Mouse (Mus musculus): ENCODE measurements around the gene Aldh16a1. TPM values are rescaled to one million over a fixed set of nuclear protein-coding genes. Genes with fewer than 3 reads are reported as not detected.

Gene Aldh16a1
- polyA plus RNA-seq, 1 experiment, result 34.6 TPM

DNA sequence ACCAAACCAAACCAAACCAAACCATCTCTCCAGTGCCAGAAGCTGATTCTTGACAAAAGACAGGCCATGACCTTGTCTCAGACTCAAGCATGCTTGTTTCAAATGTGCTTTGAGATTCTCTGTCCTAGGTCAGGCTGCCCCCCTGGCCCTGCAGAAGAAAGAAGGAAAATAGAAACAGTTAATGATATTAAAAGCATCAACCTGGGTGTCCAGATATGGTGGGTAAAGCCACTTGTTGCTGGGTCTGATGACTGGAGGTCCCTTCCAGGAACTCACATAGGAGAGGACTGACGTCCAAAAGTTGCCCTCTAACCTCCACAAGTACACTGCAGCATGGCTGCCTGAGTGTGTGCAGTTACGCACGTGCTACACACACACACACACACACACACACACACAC is 6.5 kb upstream of the Aldh16a1 start:
- Histone ChIP-seq H3K27me3 (ENCODE audit: control insufficient read depth, insufficient read depth, insufficient read length) (peaks cover 21% of the 10 kb centered on the region), H3ac (ENCODE audit: control insufficient read depth, insufficient read length, low read depth) (no peak overlapping the region), H3K36me3 (ENCODE audit: control insufficient read depth, insufficient read depth) (no peaks in the 10 kb centered on the region), H3K79me2 (ENCODE audit: control insufficient read depth, insufficient read depth) (no peaks in the 10 kb centered on the region), H3K79me3 (ENCODE audit: low read depth) (no peaks in the 10 kb centered on the region), H3K4me3 (ENCODE audit: insufficient read depth, poor library complexity, severe bottlenecking) (no peak overlapping the region)
- no peak for TF ChIP-seq USF1 (IDR thresholded peaks at IDR 0.05; ENCODE audit: low read depth)
- TF ChIP-seq MYOG (IDR thresholded peaks at IDR 0.05; ENCODE audit: control insufficient read depth, extremely low read depth, insufficient read length), result no peak
- TF ChIP-seq MAX (IDR thresholded peaks at IDR 0.05), result no peak
- TF ChIP-seq MYOD1 (IDR thresholded peaks at IDR 0.05; ENCODE audit: control insufficient read depth, insufficient read length, low read depth), result no peak
- no peak for TF ChIP-seq CTCF (IDR thresholded peaks at IDR 0.05; ENCODE audit: control insufficient read depth, insufficient read depth, insufficient read length)

DNA sequence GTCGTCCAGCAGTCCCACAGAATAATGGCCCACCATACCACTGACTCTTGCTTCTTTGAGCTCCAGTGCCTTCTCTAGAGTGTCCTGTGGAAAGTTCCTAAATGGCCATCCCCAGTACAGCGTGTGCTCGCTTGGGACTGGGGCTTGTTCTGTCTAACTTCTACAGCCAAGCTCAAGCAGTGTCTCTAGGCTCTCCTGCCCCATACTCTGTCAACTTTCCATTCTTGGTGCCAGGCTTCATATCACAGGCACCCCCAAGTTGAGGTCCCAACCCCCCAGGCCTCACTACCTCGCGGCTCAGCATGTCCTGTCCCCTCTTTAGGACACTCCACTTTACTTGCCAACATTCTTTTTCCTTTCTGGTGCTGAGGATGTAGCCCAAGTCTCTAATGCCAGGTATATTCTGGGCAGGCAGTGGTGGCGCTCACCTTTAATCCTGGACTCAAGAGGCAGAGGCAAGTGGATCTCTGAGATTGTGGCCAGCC is 6.0 kb upstream of the Aldh16a1 start:
- Histone ChIP-seq H3ac (ENCODE audit: control insufficient read depth, insufficient read length, low read depth) (no peak overlapping the region), H3K79me2 (ENCODE audit: control insufficient read depth, insufficient read depth) (no peaks in the 10 kb centered on the region), H3K79me3 (ENCODE audit: low read depth) (no peaks in the 10 kb centered on the region), H3K36me3 (ENCODE audit: control insufficient read depth, insufficient read depth) (no peaks in the 10 kb centered on the region), H3K4me3 (ENCODE audit: insufficient read depth, poor library complexity, severe bottlenecking) (no peak overlapping the region), H3K27me3 (ENCODE audit: control insufficient read depth, insufficient read depth, insufficient read length) (peaks cover 16% of the 10 kb centered on the region)
- no peak for TF ChIP-seq MYOG (IDR thresholded peaks at IDR 0.05; ENCODE audit: control insufficient read depth, extremely low read depth, insufficient read length)
- TF ChIP-seq FOSL1 (IDR thresholded peaks at IDR 0.05; ENCODE audit: insufficient read depth, low read length, poor library complexity, severe bottlenecking), result no peak
- TF ChIP-seq USF1 (IDR thresholded peaks at IDR 0.05; ENCODE audit: low read depth), result no peak
- TF ChIP-seq CTCF (IDR thresholded peaks at IDR 0.05; ENCODE audit: control insufficient read depth, insufficient read depth, insufficient read length), result no peak
- TF ChIP-seq CEBPB (IDR thresholded peaks at IDR 0.05; ENCODE audit: low read depth), result no peak
- no peak for TF ChIP-seq MAX (IDR thresholded peaks at IDR 0.05)
- TF ChIP-seq MYOD1 (IDR thresholded peaks at IDR 0.05; ENCODE audit: control insufficient read depth, insufficient read length, low read depth), result no peak

DNA sequence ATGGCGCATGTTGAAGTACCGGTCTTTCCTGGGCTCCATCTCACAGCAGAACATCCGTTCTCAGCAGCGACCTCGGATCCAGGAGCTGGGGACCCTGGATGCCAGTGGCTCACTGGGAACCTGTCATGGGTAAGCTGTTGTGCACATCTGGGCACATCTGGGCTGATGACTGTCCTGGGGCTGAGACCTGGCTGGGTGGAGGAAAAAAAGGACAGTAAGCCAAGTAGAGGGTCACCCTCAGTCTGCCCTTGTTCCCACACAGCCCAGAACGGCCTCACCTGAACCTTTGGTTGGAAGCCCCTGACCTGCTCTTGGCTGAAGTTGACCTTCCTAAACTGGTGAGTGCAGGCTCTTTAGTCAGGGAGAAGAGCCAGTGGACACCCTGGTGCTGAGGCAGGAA is 4.6 kb upstream of the Aldh16a1 start:
- H3K79me3 ChIP-seq (ENCODE audit: low read depth), result no peaks in the 10 kb centered on the region
- TF ChIP-seq MAX (IDR thresholded peaks at IDR 0.05) (no peak), CTCF (IDR thresholded peaks at IDR 0.05; ENCODE audit: control insufficient read depth, insufficient read depth, insufficient read length) (no peak), MYOG (IDR thresholded peaks at IDR 0.05; ENCODE audit: control insufficient read depth, extremely low read depth, insufficient read length) (no peak), USF1 (IDR thresholded peaks at IDR 0.05; ENCODE audit: low read depth) (no peak), CEBPB (IDR thresholded peaks at IDR 0.05; ENCODE audit: low read depth) (no peak), FOSL1 (IDR thresholded peaks at IDR 0.05; ENCODE audit: insufficient read depth, low read length, poor library complexity, severe bottlenecking) (no peak), MYOD1 (IDR thresholded peaks at IDR 0.05; ENCODE audit: control insufficient read depth, insufficient read length, low read depth) (no peak)
- no peaks in the 10 kb centered on the region for H3K36me3 ChIP-seq (ENCODE audit: control insufficient read depth, insufficient read depth)
- no peaks in the 10 kb centered on the region for H3K79me2 ChIP-seq (ENCODE audit: control insufficient read depth, insufficient read depth)
- no peak overlapping the region for H3K4me3 ChIP-seq (ENCODE audit: insufficient read depth, poor library complexity, severe bottlenecking)
- H3ac ChIP-seq (ENCODE audit: control insufficient read depth, insufficient read length, low read depth), result no peak overlapping the region
- H3K27me3 ChIP-seq (ENCODE audit: control insufficient read depth, insufficient read depth, insufficient read length), result peaks cover 5% of the 10 kb centered on the region

DNA sequence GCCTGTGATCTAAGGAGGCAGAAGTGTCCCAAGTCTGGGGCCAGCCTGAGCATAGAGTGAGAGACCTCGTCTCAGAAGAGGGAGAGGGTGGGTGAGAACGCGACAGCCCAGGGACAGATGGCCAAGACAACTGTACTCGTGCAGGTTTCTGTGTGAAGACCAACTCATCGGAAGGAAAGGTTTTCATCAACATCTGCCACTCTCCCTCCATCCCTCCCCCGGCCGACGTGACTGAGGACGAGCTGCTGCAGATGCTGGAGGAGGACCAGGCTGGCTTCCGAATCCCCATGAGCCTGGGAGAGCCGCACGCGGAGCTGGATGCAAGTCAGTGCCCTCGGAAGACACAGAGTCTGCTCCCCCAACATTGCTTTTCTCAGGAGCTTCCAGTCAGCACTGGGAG is 3.1 kb upstream of the Aldh16a1 start:
- TF ChIP-seq USF1 (IDR thresholded peaks at IDR 0.05; ENCODE audit: low read depth) (no peak), MYOD1 (IDR thresholded peaks at IDR 0.05; ENCODE audit: control insufficient read depth, insufficient read length, low read depth) (no peak)
- no peak overlapping the region for H3K4me3 ChIP-seq (ENCODE audit: insufficient read depth, poor library complexity, severe bottlenecking)
- H3K36me3 ChIP-seq (ENCODE audit: control insufficient read depth, insufficient read depth), result no peaks in the 10 kb centered on the region
- no peaks in the 10 kb centered on the region for H3K79me3 ChIP-seq (ENCODE audit: low read depth)
- peaks cover 6% of the 10 kb centered on the region for H3K79me2 ChIP-seq (ENCODE audit: control insufficient read depth, insufficient read depth)
- H3K27me3 ChIP-seq (ENCODE audit: control insufficient read depth, insufficient read depth, insufficient read length), result no peaks in the 10 kb centered on the region
- no peak overlapping the region for H3ac ChIP-seq (ENCODE audit: control insufficient read depth, insufficient read length, low read depth)

DNA sequence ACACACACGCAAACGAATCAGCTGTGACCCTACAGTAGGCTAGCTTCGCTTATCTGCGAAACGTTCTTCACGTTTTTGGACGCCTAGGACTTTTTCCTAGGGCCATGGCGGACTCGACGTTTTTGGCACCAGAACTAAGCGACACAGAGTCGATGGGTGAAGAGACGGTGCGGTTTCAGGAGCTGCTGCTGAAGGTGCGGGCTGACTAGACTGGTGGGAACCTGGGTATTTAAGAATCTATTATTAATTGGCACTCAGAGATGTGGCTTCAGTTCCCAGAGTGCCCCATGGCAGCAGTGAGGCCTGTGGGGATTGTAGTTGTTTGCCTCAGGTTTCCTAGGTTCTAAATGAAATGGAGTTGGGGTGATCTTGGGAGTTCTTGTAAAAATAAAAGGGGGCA is 1.8 kb upstream of the Aldh16a1 start:
- Histone ChIP-seq H3K79me2 (ENCODE audit: control insufficient read depth, insufficient read depth) (peaks cover 6% of the 10 kb centered on the region), H3K36me3 (ENCODE audit: control insufficient read depth, insufficient read depth) (no peaks in the 10 kb centered on the region), H3K4me3 (ENCODE audit: insufficient read depth, poor library complexity, severe bottlenecking) (no peak overlapping the region), H3ac (ENCODE audit: control insufficient read depth, insufficient read length, low read depth) (no peak overlapping the region), H3K79me3 (ENCODE audit: low read depth) (no peaks in the 10 kb centered on the region), H3K27me3 (ENCODE audit: control insufficient read depth, insufficient read depth, insufficient read length) (no peaks in the 10 kb centered on the region)
- TF ChIP-seq MAX (IDR thresholded peaks at IDR 0.05) (no peak), USF1 (IDR thresholded peaks at IDR 0.05; ENCODE audit: low read depth) (no peak), MYOD1 (IDR thresholded peaks at IDR 0.05; ENCODE audit: control insufficient read depth, insufficient read length, low read depth) (no peak), MYOG (IDR thresholded peaks at IDR 0.05; ENCODE audit: control insufficient read depth, extremely low read depth, insufficient read length) (no peak), CEBPB (IDR thresholded peaks at IDR 0.05; ENCODE audit: low read depth) (no peak), FOSL1 (IDR thresholded peaks at IDR 0.05; ENCODE audit: insufficient read depth, low read length, poor library complexity, severe bottlenecking) (no peak), CTCF (IDR thresholded peaks at IDR 0.05; ENCODE audit: control insufficient read depth, insufficient read depth, insufficient read length) (no peak)

DNA sequence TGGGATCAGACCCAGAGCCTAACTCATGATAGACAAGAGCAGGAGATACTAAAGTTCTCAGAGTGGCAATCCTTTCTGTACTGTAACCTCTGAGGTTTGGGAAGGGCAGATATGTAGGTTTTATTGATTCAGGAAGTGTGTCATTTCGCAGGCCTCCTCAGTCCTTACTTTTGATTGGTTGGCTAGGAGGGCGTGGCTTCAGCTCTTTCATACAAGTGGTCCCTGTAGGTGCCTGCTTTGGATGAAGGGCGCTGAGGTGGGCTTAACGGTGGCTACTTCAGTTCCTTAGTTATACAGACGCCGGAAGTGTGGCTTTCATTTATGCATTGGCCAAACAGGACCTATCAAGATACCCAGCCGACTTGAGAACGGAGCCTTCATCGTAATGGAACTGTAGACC is 1.2 kb upstream of the Aldh16a1 start:
- no peak overlapping the region for H3K4me3 ChIP-seq (ENCODE audit: insufficient read depth, poor library complexity, severe bottlenecking)
- H3K36me3 ChIP-seq (ENCODE audit: control insufficient read depth, insufficient read depth), result no peaks in the 10 kb centered on the region
- no peak for TF ChIP-seq MYOG (IDR thresholded peaks at IDR 0.05; ENCODE audit: control insufficient read depth, extremely low read depth, insufficient read length)
- no peak for TF ChIP-seq FOSL1 (IDR thresholded peaks at IDR 0.05; ENCODE audit: insufficient read depth, low read length, poor library complexity, severe bottlenecking)
- no peak for TF ChIP-seq MYOD1 (IDR thresholded peaks at IDR 0.05; ENCODE audit: control insufficient read depth, insufficient read length, low read depth)
- TF ChIP-seq USF1 (IDR thresholded peaks at IDR 0.05; ENCODE audit: low read depth), result no peak
- TF ChIP-seq MAX (IDR thresholded peaks at IDR 0.05), result no peak
- TF ChIP-seq CTCF (IDR thresholded peaks at IDR 0.05; ENCODE audit: control insufficient read depth, insufficient read depth, insufficient read length), result no peak
- TF ChIP-seq CEBPB (IDR thresholded peaks at IDR 0.05; ENCODE audit: low read depth), result no peak
- H3K79me3 ChIP-seq (ENCODE audit: low read depth), result no peaks in the 10 kb centered on the region
- H3K27me3 ChIP-seq (ENCODE audit: control insufficient read depth, insufficient read depth, insufficient read length), result no peaks in the 10 kb centered on the region
- no peak overlapping the region for H3ac ChIP-seq (ENCODE audit: control insufficient read depth, insufficient read length, low read depth)
- H3K79me2 ChIP-seq (ENCODE audit: control insufficient read depth, insufficient read depth), result peaks cover 6% of the 10 kb centered on the region

All from C2C12 (cell line).